Mouse (Mus musculus): ENCODE data around the gene Wwox. TPM values are rescaled to one million over a fixed set of nuclear protein-coding genes. Genes with fewer than 3 reads are reported as not detected.

Wwox gene
- total RNA-seq, 4 experiments from 2014 or later, result 4.4 to 6.0 (median 5.5) TPM

- DNase-seq (ENCODE audit: low spot score in 2 of 2), result no peak
Measured at GRCm38 (mm10) chr8:114722611-114723010, 283.2 kb downstream of the Wwox start.

GRCm38 (mm10) chr8:114731260-114732140, 292.0 kb downstream of the Wwox start:
- DNase-seq (ENCODE audit: low spot score in 2 of 2), result no peak

- DNase-seq (ENCODE audit: low spot score in 2 of 2), result no peak
Measured at GRCm38 (mm10) chr8:114743185-114743915, 303.9 kb downstream of the Wwox start.

GRCm38 (mm10) chr8:114746373-114746772, 306.9 kb downstream of the Wwox start:
- no peak for DNase-seq (ENCODE audit: low spot score in 2 of 2)

- DNase-seq (ENCODE audit: low spot score in 2 of 2), result no peak
Measured at GRCm38 (mm10) chr8:114751376-114752135, 312.1 kb downstream of the Wwox start.

GRCm38 (mm10) chr8:114759621-114760020, 320.2 kb downstream of the Wwox start:
- DNase-seq (ENCODE audit: low spot score in 2 of 2), result no peak

GRCm38 (mm10) chr8:114768536-114768935, 329.1 kb downstream of the Wwox start:
- no peak for DNase-seq (ENCODE audit: low spot score in 2 of 2)

GRCm38 (mm10) chr8:114770856-114771776, 331.7 kb downstream of the Wwox start:
- peak; percentile 28 to 45 for DNase-seq (ENCODE audit: low spot score in 2 of 2)

GRCm38 (mm10) chr8:114772276-114772849, 332.9 kb downstream of the Wwox start:
- DNase-seq (ENCODE audit: low spot score in 2 of 2), result no peak

GRCm38 (mm10) chr8:114773461-114774414, 334.3 kb downstream of the Wwox start:
- peak; percentile 57 to 69 for DNase-seq (ENCODE audit: low spot score in 2 of 2)

GRCm38 (mm10) chr8:114774415-114774775, 334.9 kb downstream of the Wwox start:
- no peak for DNase-seq (ENCODE audit: low spot score in 2 of 2)

- DNase-seq (ENCODE audit: low spot score in 2 of 2), result peak in 1 of 2 experiments; percentile 38
Measured at GRCm38 (mm10) chr8:114775543-114775942, 336.1 kb downstream of the Wwox start.

- DNase-seq (ENCODE audit: low spot score in 2 of 2), result no peak
Measured at GRCm38 (mm10) chr8:114776696-114777095, 337.2 kb downstream of the Wwox start.

- DNase-seq (ENCODE audit: low spot score in 2 of 2), result no peak
Measured at GRCm38 (mm10) chr8:114777271-114777980, 338.0 kb downstream of the Wwox start.

GRCm38 (mm10) chr8:114779002-114779401, 339.5 kb downstream of the Wwox start:
- DNase-seq (ENCODE audit: low spot score in 2 of 2), result no peak

- no peak for DNase-seq (ENCODE audit: low spot score in 2 of 2)
Measured at GRCm38 (mm10) chr8:114783321-114783720, 343.9 kb downstream of the Wwox start.

GRCm38 (mm10) chr8:114785834-114786233, 346.4 kb downstream of the Wwox start:
- DNase-seq (ENCODE audit: low spot score in 2 of 2), result no peak

- DNase-seq (ENCODE audit: low spot score in 2 of 2), result no peak
Measured at GRCm38 (mm10) chr8:114789616-114790015, 350.2 kb downstream of the Wwox start.
